Mouse (Mus musculus) E14TG2a.4 (cell line): ENCODE measurements around the gene Gm10097.

Experiments
- CTCF ChIP-seq: conservative IDR thresholded peaks from 2 replicates; pipeline ENCODE4 v1.5.1; 2014; ENCODE audit warnings: low read length
- NANOG ChIP-seq: IDR thresholded peaks from 2 replicates; pipeline ENCODE4 v1.6.1; 2014; ENCODE audit warnings: borderline replicate concordance, low read length, mixed read lengths
- POU5F1 ChIP-seq: IDR thresholded peaks from 2 replicates; pipeline ENCODE4 v1.6.1; 2014; ENCODE audit warnings: low read length, borderline replicate concordance

DNA sequence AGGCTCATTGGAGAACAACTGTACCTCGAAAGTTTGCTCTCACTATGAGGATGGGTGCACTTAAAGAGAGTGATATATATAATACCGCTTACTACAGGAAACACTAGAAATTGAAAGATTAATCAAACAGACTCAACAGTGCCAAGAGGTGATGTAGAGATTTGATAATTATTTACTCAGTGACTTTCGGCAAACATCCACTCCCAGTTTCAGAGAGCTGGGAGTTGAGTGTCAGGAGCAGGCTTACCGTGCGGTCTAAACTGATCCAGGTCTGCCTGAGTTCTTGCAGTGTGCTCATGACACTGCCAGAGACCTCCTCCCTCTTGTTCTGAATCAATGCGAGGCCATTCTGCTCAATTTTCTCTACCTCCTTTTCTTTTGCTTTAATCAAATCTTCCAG is 47.7 kb downstream of the Gm10097 start:
- TF ChIP-seq CTCF (no peak), NANOG (no peak), POU5F1 (no peak)
